Mouse (Mus musculus) neural tube, embryonic 15.5 days (tissue): ENCODE measurements around the gene Gar1. TPM values are rescaled to one million over a fixed set of nuclear protein-coding genes. Genes with fewer than 3 reads are reported as not detected.

ENCODE experiments used
- ATAC-seq: fragments of 200-750 bp; cut with Nextera tagmentation; 2 replicates; pipeline ENCODE4 v1.8.0; 2017; ENCODE audit warnings: mild to moderate bottlenecking, moderate TSS enrichment, moderate library complexity; ENCODE audit not compliant: low FRiP score
- H3K27ac ChIP-seq: fragments of 300-500 bp; sonication (generic); replicated peaks from 2 replicates; pipeline ENCODE4 v1.5.1; 2015; ENCODE audit warnings: mild to moderate bottlenecking, inconsistent platforms
- H3K27me3 ChIP-seq: fragments of 300-500 bp; sonication (generic); replicated peaks from 2 replicates; pipeline ENCODE4 v1.6.1; 2015; ENCODE audit warnings: inconsistent platforms
- H3K36me3 ChIP-seq: fragments of 300-500 bp; sonication (generic); 2 replicates; pipeline ENCODE4 v1.6.1; 2015; ENCODE audit warnings: inconsistent platforms
- H3K4me1 ChIP-seq: fragments of 300-500 bp; sonication (generic); 2 replicates; pipeline ENCODE4 v1.6.1; 2015; ENCODE audit warnings: inconsistent platforms
- H3K4me2 ChIP-seq: fragments of 300-500 bp; sonication (generic); 2 replicates; pipeline ENCODE4 v1.6.1; 2015; ENCODE audit warnings: inconsistent platforms, mild to moderate bottlenecking, moderate library complexity
- H3K4me3 ChIP-seq: fragments of 300-500 bp; sonication (generic); replicated peaks from 2 replicates; pipeline ENCODE4 v1.5.1; 2015; ENCODE audit warnings: mild to moderate bottlenecking, inconsistent platforms
- H3K9ac ChIP-seq: fragments of 300-500 bp; sonication (generic); replicated peaks from 2 replicates; pipeline ENCODE4 v1.6.1; 2015; ENCODE audit warnings: mild to moderate bottlenecking, inconsistent platforms
- H3K9me3 ChIP-seq: fragments of 300-500 bp; sonication (generic); replicated peaks from 2 replicates; pipeline ENCODE4 v1.6.1; 2016; ENCODE audit warnings: inconsistent platforms
- WGBS: fragments of 180-500 bp; shearing (Covaris S2); methylation state at CpG from one replicate; pipeline ENCODE4 v1.1.7; 2015; ENCODE audit warnings: mixed read lengths; 5-methylcytosine and 5-hydroxymethylcytosine counted together
- polyA plus RNA-seq: library from polyadenylated mRNA; unstranded; fragments of >200 nt; fragmentation: Nextera tagmentation; extraction: Ambion mirVana; gene quantifications from 2 replicates; pipeline ENCODE4 v1.2.1, GENCODE M21; 2015

Gar1 gene
- polyA plus RNA-seq = 45.1 and 55.5 TPM in 2 replicates

- peak within 1 kb of the TSS; percentile 98 for H3K4me3 ChIP-seq
- WGBS = under 1% methylated on average over 60 of the region's 60 CpGs
- ATAC-seq = peak; percentile 96
- no peaks in the 10 kb centered on the region for H3K27me3 ChIP-seq
- peak within 1 kb of the TSS; percentile 69 for H3K9ac ChIP-seq
- no peaks in the 10 kb centered on the region for H3K9me3 ChIP-seq
- H3K36me3 ChIP-seq = peaks cover 4% of the 10 kb centered on the region; the same call in 1 of the 2 replicates
- peaks cover 22% of the 10 kb centered on the region for H3K4me1 ChIP-seq
- H3K4me2 ChIP-seq = peak within 1 kb of the TSS; percentile 62
- H3K27ac ChIP-seq = peak within 1 kb of the TSS; percentile 93
These were observed at the start of gene Gar1 for GRCm38 (mm10) chr3:129831035-129831568. Gene Gar1, minus strand, starts transcription at chr3:129831396.

GRCm38 (mm10) chr3:129879913-129880312 lies 48.7 kb upstream of the Gar1 start:
- H3K36me3 ChIP-seq = no peaks in the 10 kb centered on the region
- 71% methylated on average over 2 of the region's 2 CpGs for WGBS

GRCm38 (mm10) chr3:129879131-129879757 lies 48.0 kb upstream of the Gar1 start:
- Histone ChIP-seq H3K9ac (peak overlapping the region; percentile 76), H3K27me3 (no peaks in the 10 kb centered on the region), H3K4me1 (peaks cover 14% of the 10 kb centered on the region), H3K27ac (peak overlapping the region; percentile 85), H3K4me2 (peak overlapping the region; percentile 96), H3K4me3 (peak overlapping the region; percentile 55), H3K36me3 (no peaks in the 10 kb centered on the region), H3K9me3 (no peaks in the 10 kb centered on the region)
- peak; percentile 59 for ATAC-seq
- WGBS = 2% methylated on average over 24 of the region's 25 CpGs

More at GRCm38 (mm10) chr3:129879913-129880312, 48.7 kb upstream of the Gar1 start:
- Histone ChIP-seq H3K4me2 (peak overlapping the region; percentile 96), H3K27ac (no peak overlapping the region), H3K27me3 (no peaks in the 10 kb centered on the region), H3K4me1 (peaks cover 14% of the 10 kb centered on the region), H3K9me3 (no peaks in the 10 kb centered on the region), H3K4me3 (0 out of 2 replicates have a peak overlapping the region, but pooled peaks have one; percentile 55), H3K9ac (no peak overlapping the region)
- no peak for ATAC-seq

- Histone ChIP-seq H3K4me2 (peak within 1 kb of the TSS; percentile 96), H3K36me3 (no peaks in the 10 kb centered on the region), H3K9me3 (no peaks in the 10 kb centered on the region), H3K9ac (peak within 1 kb of the TSS; percentile 76), H3K4me1 (peaks cover 14% of the 10 kb centered on the region), H3K4me3 (peak within 1 kb of the TSS; percentile 55), H3K27me3 (no peaks in the 10 kb centered on the region), H3K27ac (peak within 1 kb of the TSS; percentile 85)
- ATAC-seq = peak; percentile 96
- under 1% methylated on average over 61 of the region's 66 CpGs for WGBS
These were observed 47.3 kb upstream of the Gar1 start, which contains the start of gene Pla2g12a for GRCm38 (mm10) chr3:129878405-129879021. Gene Pla2g12a, plus strand, starts transcription at chr3:129878606.

GRCm38 (mm10) chr3:129877327-129877726 lies 46.1 kb upstream of the Gar1 start:
- WGBS = 93% methylated on average over 10 of the region's 10 CpGs
- H3K27me3 ChIP-seq = no peaks in the 10 kb centered on the region
- H3K4me2 ChIP-seq = no peak overlapping the region
- H3K4me1 ChIP-seq = peaks cover 14% of the 10 kb centered on the region
- H3K27ac ChIP-seq = no peak overlapping the region
- H3K9ac ChIP-seq = no peak overlapping the region
- H3K36me3 ChIP-seq = no peaks in the 10 kb centered on the region
- no peak overlapping the region for H3K4me3 ChIP-seq
- H3K9me3 ChIP-seq = no peaks in the 10 kb centered on the region
- no peak for ATAC-seq

- WGBS = 53% methylated on average over 14 of the region's 14 CpGs
These were observed 32.5 kb upstream of the Gar1 start for GRCm38 (mm10) chr3:129863698-129864097.

GRCm38 (mm10) chr3:129862592-129862991 lies 31.4 kb upstream of the Gar1 start:
- H3K27ac ChIP-seq = no peak overlapping the region
- H3K4me2 ChIP-seq = no peak overlapping the region
- no peaks in the 10 kb centered on the region for H3K4me1 ChIP-seq
- no peak overlapping the region for H3K4me3 ChIP-seq
- H3K27me3 ChIP-seq = no peaks in the 10 kb centered on the region
- no peak overlapping the region for H3K9ac ChIP-seq
- H3K36me3 ChIP-seq = no peaks in the 10 kb centered on the region
- ATAC-seq = no peak
- no peaks in the 10 kb centered on the region for H3K9me3 ChIP-seq
- 81% methylated on average over 2 of the region's 2 CpGs for WGBS

More at GRCm38 (mm10) chr3:129863698-129864097, 32.5 kb upstream of the Gar1 start:
- H3K9ac ChIP-seq = no peak overlapping the region
- ATAC-seq = no peak
- H3K9me3 ChIP-seq = no peaks in the 10 kb centered on the region
- no peaks in the 10 kb centered on the region for H3K36me3 ChIP-seq
- H3K4me2 ChIP-seq = no peak overlapping the region
- no peak overlapping the region for H3K4me3 ChIP-seq
- no peaks in the 10 kb centered on the region for H3K27me3 ChIP-seq
- H3K4me1 ChIP-seq = no peaks in the 10 kb centered on the region
- no peak overlapping the region for H3K27ac ChIP-seq

- Histone ChIP-seq H3K27ac (no peak overlapping the region), H3K4me3 (no peak overlapping the region), H3K27me3 (no peaks in the 10 kb centered on the region), H3K9ac (no peak overlapping the region), H3K9me3 (no peaks in the 10 kb centered on the region), H3K4me2 (no peak overlapping the region), H3K36me3 (no peaks in the 10 kb centered on the region), H3K4me1 (no peaks in the 10 kb centered on the region)
- 90% methylated on average over 7 of the region's 7 CpGs for WGBS
- no peak for ATAC-seq
These were observed 15.7 kb upstream of the Gar1 start for GRCm38 (mm10) chr3:129846846-129847245.

GRCm38 (mm10) chr3:129845868-129846267 lies 14.7 kb upstream of the Gar1 start:
- no peak for ATAC-seq
- Histone ChIP-seq H3K4me3 (no peak overlapping the region), H3K9ac (no peak overlapping the region), H3K27ac (no peak overlapping the region), H3K9me3 (no peaks in the 10 kb centered on the region), H3K36me3 (no peaks in the 10 kb centered on the region), H3K4me2 (no peak overlapping the region), H3K4me1 (no peaks in the 10 kb centered on the region), H3K27me3 (no peaks in the 10 kb centered on the region)
- 82% methylated on average over 2 of the region's 2 CpGs for WGBS

- no peaks in the 10 kb centered on the region for H3K36me3 ChIP-seq
- no peak overlapping the region for H3K27ac ChIP-seq
- H3K4me3 ChIP-seq = no peak overlapping the region
- H3K9ac ChIP-seq = no peak overlapping the region
- 55% methylated on average over 6 of the region's 7 CpGs for WGBS
- no peak for ATAC-seq
- H3K4me1 ChIP-seq = no peaks in the 10 kb centered on the region
- H3K4me2 ChIP-seq = no peak overlapping the region
- no peaks in the 10 kb centered on the region for H3K9me3 ChIP-seq
- no peaks in the 10 kb centered on the region for H3K27me3 ChIP-seq
These were observed 6.8 kb upstream of the Gar1 start for GRCm38 (mm10) chr3:129838017-129838416.

- Histone ChIP-seq H3K4me3 (no peak overlapping the region), H3K27me3 (no peaks in the 10 kb centered on the region), H3K36me3 (no peaks in the 10 kb centered on the region), H3K4me2 (no peak overlapping the region), H3K9ac (no peak overlapping the region), H3K27ac (no peak overlapping the region), H3K4me1 (no peaks in the 10 kb centered on the region), H3K9me3 (no peaks in the 10 kb centered on the region)
- ATAC-seq = no peak
- 87% methylated on average over 6 of the region's 6 CpGs for WGBS
These were observed 5.8 kb upstream of the Gar1 start for GRCm38 (mm10) chr3:129836965-129837364.
